Mouse (Mus musculus): ENCODE measurements around the gene Amn1.
A peak's percentile ranks its signal among the peaks of the same experiment; 100 is the strongest.
"Not testable (repeated sequence)": the region's sequence is repeated elsewhere in the genome, so short reads cannot be mapped to it uniquely, and the experiment has no call there.

The Amn1 gene

DNA sequence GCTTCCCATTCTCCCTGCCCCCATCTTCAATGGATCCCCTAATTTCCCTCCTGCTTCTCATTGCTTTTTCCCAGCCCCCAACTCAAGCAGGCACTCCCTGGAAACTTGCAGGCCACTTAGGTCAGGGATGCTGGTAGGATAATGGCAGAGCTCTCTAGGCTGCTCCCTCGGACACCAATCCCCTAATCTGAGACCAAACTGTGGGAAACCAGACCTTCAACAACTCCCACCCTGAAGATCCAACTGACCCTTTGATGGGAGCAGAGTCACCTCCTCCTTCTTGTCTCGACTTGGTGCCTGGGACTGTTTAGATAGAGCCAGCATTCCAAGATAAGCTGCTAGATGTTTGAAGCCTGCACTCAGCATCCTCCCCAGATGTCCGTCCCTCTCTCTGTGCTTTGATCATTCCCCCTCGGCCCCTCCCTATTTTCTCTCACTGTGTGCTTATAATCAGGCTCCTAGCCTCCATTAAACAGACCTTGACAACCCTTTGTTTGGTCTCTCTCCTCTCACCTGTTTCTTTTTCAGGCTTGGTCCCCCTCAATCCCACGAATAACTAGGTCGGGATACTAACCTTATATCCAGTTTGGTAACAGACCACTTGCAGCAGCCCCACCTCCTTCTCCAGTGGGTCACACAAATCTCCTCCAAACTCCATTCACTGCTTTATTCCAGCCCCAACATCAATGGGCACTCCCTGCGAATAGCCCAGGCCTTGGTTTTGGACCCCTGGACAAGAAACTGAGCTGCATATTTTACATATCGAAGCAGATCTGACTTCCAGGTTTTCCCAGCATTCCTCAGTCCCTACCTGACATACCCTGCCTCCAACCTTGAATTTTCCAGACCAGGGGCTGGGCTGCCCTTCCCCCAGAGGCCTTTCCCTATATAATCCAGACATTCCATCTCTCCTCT lies 34.1 kb downstream of the Amn1 start:
- no peak for DNase-seq (ENCODE audit: low read depth, low spot score)

DNA sequence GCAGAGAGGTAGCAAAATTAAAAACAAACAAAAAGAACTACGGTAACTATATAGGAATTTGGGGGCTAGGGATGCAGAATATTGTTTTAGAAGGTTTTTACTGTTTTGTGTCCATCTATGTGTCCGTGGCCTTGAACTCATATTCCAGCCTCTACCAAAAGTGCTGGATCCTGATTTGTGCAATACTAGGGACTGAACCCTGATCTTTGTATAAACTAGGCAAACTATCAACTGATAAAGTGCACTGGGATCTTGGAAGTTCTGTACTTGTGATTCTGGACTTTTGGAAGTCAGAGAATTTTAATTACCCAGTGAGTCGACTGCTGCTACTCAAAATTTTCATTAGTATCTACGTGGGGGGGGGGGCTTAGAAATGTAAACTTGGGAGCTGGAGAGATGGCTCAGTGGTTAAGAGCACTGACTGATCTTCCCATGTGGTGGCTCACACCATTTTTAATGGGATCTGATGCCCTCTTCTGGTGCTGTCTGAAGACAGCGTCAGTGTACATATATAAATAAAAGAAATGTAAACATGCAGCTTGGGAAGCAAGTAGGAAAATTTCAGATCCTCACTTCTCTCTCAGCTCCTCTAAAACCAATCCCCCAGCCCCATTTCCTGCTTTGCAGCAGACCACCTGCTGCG lies 34.9 kb downstream of the Amn1 start:
- DNase-seq (ENCODE audit: low read depth, low spot score) = no peak

DNA sequence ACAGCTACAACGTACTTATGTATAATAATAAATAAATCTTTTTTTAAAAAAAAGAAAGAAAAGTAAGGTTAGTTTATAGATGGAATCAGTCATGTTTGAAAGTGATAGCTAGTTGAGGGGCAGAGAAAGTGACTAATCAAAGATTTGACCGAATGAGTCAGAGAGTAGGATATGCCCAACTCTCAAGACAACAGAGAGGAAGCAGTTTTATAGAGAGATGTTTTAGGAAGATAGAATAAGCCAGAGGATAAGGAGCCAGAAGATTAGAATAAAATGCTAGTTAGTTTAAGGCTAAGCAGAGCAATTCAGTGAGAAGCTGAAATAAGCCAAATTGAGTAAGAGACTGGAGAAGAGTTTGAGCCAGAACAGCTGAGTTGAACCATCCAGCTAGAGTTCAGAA lies 36.4 kb downstream of the Amn1 start:
- no peak for DNase-seq (ENCODE audit: low read depth, low spot score)

DNA sequence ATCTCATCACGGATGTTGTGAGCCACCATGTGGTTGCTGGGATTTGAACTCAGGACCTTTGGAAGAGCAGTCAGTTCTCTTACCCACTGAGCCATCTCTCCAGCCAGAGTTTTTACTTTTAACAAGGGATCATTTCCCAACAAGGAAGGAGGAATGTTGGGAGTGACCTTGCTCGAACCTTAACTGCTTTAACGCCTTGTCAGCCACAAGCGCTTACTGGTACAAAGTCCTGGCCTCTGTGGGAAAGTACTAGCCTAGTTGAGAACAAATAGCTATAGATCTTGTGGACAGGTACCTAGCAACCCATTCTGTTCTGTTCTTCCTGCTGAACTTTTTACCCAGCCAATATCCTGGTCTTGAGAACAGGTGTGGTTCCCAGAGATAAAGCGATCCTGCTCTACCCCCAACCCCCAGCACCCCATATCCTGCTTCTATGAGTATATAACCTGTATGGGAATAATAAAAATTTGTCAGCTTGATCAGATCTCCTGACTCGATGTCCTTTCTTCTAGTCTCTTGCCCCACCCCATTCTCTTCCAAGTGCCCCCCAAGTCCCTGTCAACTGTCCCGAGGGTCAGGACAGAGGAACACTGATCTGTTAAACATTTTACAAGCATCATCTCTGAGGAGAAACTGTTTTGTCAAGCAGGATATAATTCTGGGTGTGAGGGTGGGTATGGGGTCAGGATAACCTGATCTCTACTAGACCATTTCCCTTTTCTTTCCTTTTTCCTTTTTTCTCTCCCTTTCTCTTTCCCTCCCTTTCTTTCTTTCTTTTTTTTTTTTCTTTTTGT lies 39.9 kb downstream of the Amn1 start:
- peak; percentile 43 for DNase-seq (ENCODE audit: low read depth, low spot score)

DNA sequence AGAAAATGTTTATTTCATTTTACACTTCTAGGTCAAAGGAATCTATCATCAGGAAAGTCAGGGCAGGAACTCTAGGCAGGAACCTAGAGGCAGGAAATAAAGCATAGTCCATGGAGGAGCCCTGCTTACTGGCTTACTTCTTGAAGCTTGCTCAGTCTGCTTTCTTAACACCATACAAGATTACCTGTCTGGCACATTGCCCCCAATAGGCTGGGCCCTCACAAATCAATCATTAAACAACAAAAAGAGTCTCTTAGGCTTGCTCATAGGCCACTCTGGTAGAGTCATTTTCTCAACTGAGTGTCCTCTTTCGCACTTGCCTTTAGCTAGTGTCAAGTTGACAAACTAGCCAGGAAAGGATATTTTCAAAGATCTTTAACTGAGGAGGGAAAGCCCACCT lies 43.4 kb downstream of the Amn1 start:
- no peak for DNase-seq (ENCODE audit: low read depth, low spot score)

DNA sequence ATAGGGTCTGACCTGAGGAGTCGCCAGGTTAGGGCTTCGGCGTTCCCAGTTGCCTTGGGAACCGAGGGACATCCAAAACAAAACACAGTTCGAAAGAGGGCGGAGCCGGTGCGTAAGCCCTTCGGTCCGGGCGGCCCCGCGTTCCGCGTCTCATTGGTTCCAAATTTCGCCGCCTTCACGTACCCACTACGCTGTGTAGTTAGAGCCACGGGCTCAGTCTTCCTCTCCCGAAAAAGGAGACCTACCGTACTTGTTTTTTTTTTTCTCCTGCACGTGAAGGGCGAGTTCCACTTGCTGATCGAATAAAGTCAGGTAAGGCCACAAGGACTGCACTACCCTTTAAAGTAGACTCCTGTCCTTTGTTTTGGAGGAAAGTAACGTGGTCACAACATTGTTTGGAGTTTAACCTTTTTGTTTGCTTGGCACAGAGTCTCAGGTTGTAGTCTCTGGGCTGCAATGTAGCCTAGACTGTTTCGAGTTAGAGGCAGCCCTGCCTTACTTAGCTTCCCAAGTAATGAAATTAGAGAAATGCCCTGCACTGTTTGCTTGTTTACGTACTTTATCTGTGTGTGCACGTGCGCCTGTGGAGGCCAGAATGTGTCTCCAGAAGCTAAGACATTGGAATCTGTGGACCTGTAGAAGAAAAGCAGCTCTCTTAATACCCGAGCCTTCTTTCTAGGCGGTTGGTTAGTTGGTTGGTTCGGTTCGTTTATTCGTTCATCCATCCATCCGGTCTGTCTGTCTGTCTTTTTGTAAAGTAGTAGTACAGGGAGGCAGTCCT lies 46.9 kb downstream of the Amn1 start:
- peak; percentile 97 for DNase-seq (ENCODE audit: low read depth, low spot score)

DNA sequence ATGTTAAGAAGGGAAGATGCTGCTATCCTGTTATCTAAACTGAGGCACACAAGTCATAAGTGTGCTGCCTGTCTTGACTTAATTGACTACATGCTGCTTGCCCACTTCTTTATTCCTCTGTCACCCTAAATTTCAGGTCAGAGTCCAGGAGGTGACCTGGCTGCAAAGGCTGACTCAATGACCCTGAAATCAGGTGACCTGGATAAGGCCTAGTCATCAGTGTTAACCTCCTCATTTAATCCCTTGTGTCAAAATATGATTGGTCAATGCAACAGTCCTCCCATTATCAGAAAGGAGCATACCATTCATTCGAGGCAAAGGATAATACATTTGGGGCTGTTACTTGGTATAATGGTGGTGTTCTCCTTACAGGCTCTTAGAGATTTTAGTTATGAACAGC lies 49.0 kb downstream of the Amn1 start, which contains the start of gene Etfbkmt:
Gene Etfbkmt, plus strand, starts transcription at position 379 of the 400 bp plus-strand sequence.
- no peak for DNase-seq (ENCODE audit: low read depth, low spot score)

DNA sequence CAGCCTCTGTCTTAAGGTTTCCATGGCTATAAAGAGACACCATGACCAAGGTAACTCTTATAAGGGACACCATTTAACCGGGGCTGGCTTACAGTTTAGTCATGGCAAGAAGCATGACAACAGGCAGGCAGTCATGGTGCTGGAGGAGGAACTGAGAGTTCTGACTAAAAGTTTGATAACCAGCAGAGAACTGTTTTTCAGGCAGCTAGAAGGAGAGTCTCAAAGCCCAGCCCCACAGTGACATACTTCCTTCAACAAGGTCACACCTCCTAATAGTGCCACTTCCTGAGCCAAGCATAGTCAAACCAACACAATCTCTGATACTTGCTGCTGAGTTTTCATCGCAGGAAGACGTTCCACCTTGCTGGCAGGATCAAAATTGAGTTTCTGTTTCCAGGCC lies 49.5 kb downstream of the Amn1 start:
- no peak for DNase-seq (ENCODE audit: low read depth, low spot score)

DNA sequence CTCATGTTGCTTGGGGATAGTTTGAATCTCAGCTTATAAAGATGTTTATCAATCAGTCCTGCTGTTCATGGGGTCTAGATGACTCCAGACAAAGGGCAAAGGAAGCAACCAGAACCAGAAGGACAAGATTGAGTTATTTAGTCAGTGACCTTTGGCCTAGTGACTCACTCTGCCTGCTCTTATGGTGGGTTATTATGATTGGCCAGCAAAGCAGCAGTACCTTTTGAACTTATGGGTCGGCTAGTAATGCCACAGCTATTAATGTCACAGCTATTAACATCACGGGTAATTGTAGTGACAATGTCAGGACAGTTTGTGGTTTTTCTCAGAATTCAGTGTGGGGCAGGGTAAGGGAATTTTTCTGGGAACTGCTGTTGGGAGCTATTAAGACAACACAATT lies 50.6 kb downstream of the Amn1 start:
- DNase-seq (ENCODE audit: low read depth, low spot score) = no peak

DNA sequence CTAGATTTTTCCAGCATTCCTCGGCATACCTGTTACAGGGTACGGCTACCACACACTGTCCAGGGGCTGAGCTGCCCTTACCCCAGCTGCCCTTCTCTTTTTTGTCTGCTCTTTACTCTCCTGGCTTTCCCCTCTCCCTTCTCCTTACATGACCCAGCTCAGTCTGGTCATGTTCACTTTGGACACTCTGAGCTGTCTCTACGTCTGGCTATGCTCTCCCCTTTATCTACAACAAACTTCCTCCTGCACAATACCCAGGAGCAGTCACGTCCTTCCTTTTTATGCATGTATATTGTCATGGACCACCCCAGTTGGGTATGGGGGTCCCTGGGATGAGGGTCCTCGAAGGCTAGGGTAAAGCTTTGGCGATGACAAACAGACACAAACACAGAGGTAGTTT lies 52.9 kb downstream of the Amn1 start:
- DNase-seq (ENCODE audit: low read depth, low spot score) = no peak

DNA sequence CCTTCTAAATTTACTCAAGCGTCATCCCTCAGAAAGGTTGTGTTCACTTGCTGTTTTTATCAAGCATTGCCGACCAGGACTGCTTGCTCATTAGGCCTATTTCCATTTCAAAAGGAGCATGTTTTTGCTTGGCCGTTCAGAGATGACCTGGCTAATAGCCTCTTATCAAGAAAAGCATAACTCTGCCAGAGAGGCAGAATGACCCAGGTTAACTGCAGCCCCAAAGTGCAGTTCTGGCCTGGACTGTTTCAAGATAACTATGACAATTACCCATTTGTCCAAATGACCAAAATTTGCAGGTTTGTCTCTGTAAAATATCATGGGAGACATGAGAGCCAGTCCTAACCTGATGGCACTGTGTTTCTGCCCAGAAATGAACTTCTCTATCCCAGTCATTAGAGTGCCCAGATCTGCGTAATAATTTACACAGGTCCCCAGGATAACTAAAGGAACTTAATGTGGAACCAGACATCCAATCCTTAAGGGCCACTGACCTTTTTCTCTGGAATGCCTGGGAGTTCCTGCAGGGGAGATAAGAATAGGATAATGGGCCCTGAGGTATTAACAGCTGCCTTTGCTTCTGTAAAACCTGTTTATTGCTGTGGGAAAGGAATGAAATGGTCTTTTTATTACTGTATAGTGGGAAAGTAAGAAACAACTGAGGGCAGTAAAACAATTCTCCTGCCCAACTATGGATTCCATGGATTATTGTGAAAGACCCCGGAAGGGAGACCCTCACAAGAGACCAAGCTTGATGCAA lies 53.9 kb downstream of the Amn1 start:
- DNase-seq (ENCODE audit: low read depth, low spot score) = no peak

DNA sequence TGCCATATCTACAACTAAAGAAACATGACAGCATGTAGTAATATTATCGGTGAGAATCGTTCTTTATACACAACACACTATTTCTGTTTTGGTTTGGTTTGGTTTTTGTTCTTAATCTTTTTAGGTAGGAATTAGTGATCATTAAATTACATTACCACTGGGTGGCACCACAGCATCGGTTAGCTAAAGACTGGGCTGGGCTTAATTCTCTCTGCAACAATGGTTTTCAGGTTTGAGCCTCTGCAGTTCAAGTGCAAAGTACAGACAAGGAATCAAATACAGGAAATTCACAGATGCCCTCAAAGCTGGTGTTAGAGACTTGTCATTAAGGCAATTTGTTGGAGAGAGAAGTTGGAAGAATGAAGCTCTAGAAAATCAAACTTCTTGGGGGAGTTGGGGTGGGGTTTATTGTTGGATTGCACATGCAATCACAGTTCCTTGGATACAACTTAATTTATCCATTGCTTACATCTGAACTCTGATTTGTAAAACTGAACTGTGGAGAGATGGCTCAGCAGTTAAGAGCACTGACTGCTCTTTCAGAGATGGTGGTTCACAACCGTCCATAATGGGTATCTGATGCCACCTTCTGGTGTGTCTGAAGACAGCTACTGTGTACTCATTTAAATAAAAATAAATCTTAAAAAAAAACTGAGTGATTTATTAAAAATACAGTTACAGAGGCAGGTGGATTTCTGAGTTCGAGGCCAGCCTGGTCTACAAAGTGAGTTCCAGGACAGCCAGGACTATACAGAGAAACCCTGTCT lies 56.0 kb downstream of the Amn1 start:
- DNase-seq (ENCODE audit: low read depth, low spot score) = peak; percentile 82

DNA sequence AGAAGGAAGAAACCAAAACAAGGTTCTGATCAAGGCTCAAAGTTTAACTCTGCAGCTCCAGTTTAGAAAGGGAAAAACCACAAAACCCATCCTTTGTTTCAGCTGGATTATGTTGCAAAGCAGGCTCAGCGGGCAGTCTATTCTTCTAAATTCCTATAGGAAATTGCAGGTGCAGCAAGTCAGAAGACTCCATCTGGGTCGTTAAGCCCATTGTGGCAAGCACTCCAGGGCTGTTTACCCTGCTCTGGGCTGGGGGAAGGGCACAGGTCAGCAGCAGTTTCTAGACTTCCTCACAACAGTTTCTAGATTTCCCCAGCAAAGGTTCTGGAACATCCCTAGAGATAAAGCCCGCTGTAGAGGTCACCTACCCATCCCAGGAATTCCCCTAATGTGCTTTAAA lies 57.4 kb downstream of the Amn1 start:
- DNase-seq (ENCODE audit: low read depth, low spot score) = peak; percentile 97

DNA sequence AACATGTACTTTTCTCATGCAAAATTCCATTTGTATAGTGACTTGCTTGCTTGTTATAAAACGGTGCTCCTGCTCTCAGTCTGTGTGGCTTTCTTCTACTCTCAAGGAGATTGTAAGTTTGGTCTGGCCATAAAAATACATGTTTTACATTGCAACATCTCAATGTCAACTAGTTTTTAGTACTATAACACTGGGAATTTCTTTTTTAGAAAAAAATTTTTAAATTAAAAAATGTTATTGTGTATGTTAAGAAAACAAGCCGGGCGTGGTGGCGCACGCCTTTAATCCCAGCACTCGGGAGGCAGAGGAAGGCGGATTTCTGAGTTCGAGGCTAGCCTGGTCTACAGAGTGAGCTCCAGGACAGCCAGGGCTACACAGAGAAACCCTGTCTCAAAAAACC lies 58.6 kb downstream of the Amn1 start, which contains the start of gene Gm10203:
Gene Gm10203, plus strand, starts transcription at position 301 of the 400 bp plus-strand sequence.
- not testable (repeated sequence) for DNase-seq (ENCODE audit: low read depth, low spot score)

DNA sequence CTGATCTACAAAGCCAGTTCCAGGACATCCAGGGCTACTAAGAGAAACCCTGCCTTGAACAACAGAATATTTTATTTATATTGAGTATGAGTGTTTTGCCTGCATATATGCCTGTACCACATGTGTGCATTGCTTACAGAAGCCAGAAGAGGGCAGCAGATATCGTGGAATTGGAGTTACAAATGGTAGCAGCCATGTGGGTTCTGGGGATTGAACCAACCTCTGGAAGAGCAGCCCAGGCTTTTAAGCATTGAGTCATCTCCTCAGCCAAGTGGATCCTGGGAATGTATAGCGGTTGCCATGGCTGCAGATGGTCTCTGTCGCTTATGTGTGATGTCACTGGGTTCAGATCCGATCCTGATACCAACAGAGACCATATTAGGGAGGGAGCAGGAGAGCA lies 61.8 kb downstream of the Amn1 start:
- DNase-seq (ENCODE audit: low read depth, low spot score) = peak; percentile 83

DNA sequence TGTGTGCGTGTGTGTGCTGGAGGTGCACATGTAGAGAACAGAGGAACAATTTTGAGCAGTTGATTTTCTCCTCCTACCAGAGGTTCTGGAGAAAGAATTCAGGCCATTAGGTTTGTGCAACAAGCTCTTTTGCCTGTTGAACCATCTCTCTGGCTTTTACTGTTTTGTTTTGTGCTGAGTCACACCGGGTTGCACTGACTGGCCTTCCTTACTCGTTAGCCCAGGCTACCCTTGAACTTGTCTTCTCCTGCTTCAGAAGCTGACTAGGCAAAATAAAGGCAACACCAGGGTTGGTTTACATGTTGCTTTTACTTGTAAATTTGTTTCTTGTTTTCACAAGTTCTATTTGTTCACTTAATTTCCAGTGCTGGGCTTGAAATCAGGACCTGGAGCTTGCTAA lies 65.5 kb downstream of the Amn1 start:
- no peak for DNase-seq (ENCODE audit: low read depth, low spot score)

DNA sequence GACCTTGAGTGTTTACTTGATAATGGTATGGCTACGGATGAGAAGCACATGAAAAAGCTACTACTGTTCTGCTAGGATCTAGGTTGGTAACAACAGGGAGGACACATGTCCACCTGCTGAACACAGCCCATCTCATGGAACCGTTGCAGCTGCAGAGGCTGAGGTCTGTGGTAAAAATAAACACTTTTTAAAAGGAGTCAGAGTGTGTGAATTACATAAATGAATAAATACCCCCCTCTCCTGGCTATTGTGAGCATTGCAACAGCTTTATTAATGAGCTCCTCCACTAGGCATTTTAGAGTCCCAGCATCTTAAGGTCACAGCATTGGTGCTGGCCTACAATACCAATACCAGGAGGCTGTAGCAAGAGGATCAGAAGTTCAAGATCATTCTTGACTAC lies 68.7 kb downstream of the Amn1 start:
- peak; percentile 75 for DNase-seq (ENCODE audit: low read depth, low spot score)

DNA sequence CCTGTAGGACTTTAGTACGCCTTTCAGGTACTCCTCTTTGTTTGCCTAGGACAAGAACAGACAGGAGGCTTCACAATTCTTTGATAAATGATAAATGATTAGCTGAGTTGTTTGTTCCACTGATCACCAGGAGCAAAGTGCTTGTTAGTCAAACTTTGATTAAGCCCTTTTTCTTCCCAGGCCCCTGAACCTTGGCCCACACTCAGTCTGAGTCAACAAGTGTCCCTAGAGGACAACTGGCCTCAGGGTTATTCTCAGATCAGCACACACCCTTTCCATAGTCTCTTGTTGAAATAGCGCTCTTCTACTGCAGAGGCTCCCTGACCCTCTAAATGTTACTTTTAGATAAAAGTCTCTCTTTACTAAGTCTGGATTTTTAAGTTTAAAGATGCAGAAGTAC lies 69.6 kb downstream of the Amn1 start:
- DNase-seq (ENCODE audit: low read depth, low spot score) = no peak

DNA sequence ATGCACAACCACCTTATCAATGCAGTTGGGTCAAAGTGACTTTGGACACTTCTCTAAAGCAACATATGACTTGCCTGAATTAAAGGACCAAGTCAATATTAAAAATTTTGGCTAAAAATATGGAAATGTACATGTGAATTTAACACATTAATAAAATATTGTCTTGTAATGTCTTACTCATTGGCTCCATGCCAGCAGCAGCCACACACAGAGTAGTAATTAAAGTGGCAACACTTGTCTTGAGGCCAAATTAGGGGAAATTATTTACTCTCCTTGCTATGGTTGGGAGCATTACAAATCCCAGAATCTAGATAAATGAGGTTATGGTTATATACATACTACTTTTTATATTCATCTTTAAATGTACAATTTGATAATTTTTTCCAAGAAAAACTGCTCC lies 71.5 kb downstream of the Amn1 start:
- DNase-seq (ENCODE audit: low read depth, low spot score) = no peak

DNA sequence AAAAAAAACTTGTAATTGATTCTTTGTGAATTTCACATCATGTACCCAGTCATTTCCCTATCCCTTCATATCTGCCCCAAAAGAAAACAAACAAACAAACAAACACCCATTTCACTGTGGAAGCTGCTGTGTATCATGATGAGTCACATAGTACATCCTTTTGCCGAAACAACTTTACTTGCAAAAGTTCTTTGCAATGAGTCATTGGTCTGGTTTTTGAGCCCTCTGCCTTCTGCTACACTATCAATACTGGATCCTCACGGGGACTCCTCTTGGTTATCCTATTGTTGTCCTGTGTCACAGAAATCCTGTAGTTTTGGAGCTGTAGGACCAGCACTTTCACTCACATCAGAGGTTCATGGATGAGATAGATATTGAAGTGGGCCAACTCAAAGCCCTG lies 79.6 kb downstream of the Amn1 start:
- no peak for DNase-seq (ENCODE audit: low read depth, low spot score)
